Mouse (Mus musculus) stomach, embryonic 14.5 days (tissue): ENCODE data around the gene Dlgap4. TPM values are rescaled to one million over a fixed set of nuclear protein-coding genes. Genes with fewer than 3 reads are reported as not detected.

Source experiments
- ATAC-seq: fragments of 200-750 bp; cut with Nextera tagmentation; 2 replicates; pipeline ENCODE4 v1.8.0; 2017; ENCODE audit warnings: low read depth, moderate TSS enrichment; ENCODE audit not compliant: insufficient number of reproducible peaks, insufficient read depth, low FRiP score
- H3K27ac ChIP-seq: fragments of 300-500 bp; sonication (generic); 2 replicates; pipeline ENCODE4 v1.5.1; 2014; ENCODE audit warnings: mild to moderate bottlenecking, low read length, moderate library complexity, mixed read lengths
- H3K27me3 ChIP-seq: fragments of 300-500 bp; sonication (generic); 2 replicates; pipeline ENCODE4 v1.6.1; 2014; ENCODE audit warnings: low read length, control low read depth, mixed read lengths; ENCODE audit not compliant: control insufficient read depth, insufficient read depth
- H3K36me3 ChIP-seq: fragments of 300-500 bp; sonication (generic); 2 replicates; pipeline ENCODE4 v1.6.1; 2014; ENCODE audit warnings: mild to moderate bottlenecking, control low read depth, low read length, moderate library complexity, mixed read lengths; ENCODE audit not compliant: control insufficient read depth, insufficient read depth
- H3K4me1 ChIP-seq: fragments of 300-500 bp; sonication (generic); 2 replicates; pipeline ENCODE4 v1.6.1; 2014; ENCODE audit warnings: low read length, control low read depth, mixed read lengths; ENCODE audit not compliant: control insufficient read depth, insufficient read depth
- H3K4me2 ChIP-seq: fragments of 300-500 bp; sonication (generic); replicated peaks from 2 replicates; pipeline ENCODE4 v1.6.1; 2014; ENCODE audit warnings: low read depth, low read length, control low read depth
- H3K4me3 ChIP-seq: fragments of 300-500 bp; sonication (generic); 2 replicates; pipeline ENCODE4 v1.5.1; 2014; ENCODE audit warnings: low read depth, low read length, control low read depth
- H3K9ac ChIP-seq: fragments of 300-500 bp; sonication (generic); replicated peaks from 2 replicates; pipeline ENCODE4 v1.6.1; 2014; ENCODE audit warnings: low read depth, mild to moderate bottlenecking, control low read depth, low read length, moderate library complexity, mixed read lengths
- H3K9me3 ChIP-seq: fragments of 300-500 bp; sonication (generic); 2 replicates; pipeline ENCODE4 v1.6.1; 2016; ENCODE audit warnings: low read depth, low read length, control low read depth; ENCODE audit not compliant: control insufficient read depth
- WGBS: fragments of 180-500 bp; shearing (Covaris S2); extraction: QIAGEN DNeasy Blood & Tissue Kit; methylation state at CpG from one replicate; pipeline ENCODE4 v1.1.7; 2014; 5-methylcytosine and 5-hydroxymethylcytosine counted together
- polyA plus RNA-seq: library from polyadenylated mRNA; unstranded; fragments of >200 nt; fragmentation: Nextera tagmentation; extraction: Ambion mirVana; gene quantifications from 2 replicates; pipeline ENCODE4 v1.2.1, GENCODE M21; 2014

Gene Dlgap4
- polyA plus RNA-seq, 1 experiment from 2014 or later = 88.5 TPM

DNA sequence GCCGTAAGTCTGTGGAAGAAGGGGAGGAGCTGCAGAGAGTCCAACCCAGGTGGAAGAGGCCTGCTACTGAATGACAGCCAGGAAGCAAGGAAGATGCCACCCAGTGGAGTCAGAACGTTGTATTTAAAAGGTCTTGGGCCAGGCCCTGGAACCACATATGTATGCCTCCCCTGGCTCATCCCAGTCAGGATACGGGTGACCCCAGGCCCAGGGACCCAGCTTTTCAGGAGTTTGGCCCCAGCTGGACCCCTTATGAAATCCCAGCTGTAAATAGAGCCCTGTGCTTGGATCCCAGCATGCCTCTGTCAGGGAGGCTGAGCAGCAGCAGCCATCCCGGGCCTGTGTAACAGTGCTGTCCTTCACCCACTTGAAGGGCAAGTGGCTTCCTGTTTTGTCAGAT, 151.2 kb downstream of the Dlgap4 start:
- Histone ChIP-seq H3K27me3 (no peaks in the 10 kb centered on the region), H3K27ac (no peak overlapping the region), H3K4me1 (no peaks in the 10 kb centered on the region), H3K4me3 (no peak overlapping the region), H3K4me2 (no peak overlapping the region), H3K9ac (no peak overlapping the region), H3K9me3 (no peaks in the 10 kb centered on the region), H3K36me3 (peaks cover 35% of the 10 kb centered on the region)
- no peak for ATAC-seq
- 62% methylated on average over 4 of the region's 4 CpGs for WGBS

GRCm38 (mm10) chr2:156765593-156765992, 152.1 kb downstream of the Dlgap4 start:
- H3K4me2 ChIP-seq = no peak overlapping the region
- no peak overlapping the region for H3K9ac ChIP-seq
- H3K36me3 ChIP-seq = peaks cover 35% of the 10 kb centered on the region
- H3K4me1 ChIP-seq = no peaks in the 10 kb centered on the region
- H3K9me3 ChIP-seq = no peaks in the 10 kb centered on the region
- H3K27ac ChIP-seq = no peak overlapping the region
- no peak overlapping the region for H3K4me3 ChIP-seq
- ATAC-seq = no peak
- 58% methylated on average over 8 of the region's 8 CpGs for WGBS
- H3K27me3 ChIP-seq = no peaks in the 10 kb centered on the region

DNA sequence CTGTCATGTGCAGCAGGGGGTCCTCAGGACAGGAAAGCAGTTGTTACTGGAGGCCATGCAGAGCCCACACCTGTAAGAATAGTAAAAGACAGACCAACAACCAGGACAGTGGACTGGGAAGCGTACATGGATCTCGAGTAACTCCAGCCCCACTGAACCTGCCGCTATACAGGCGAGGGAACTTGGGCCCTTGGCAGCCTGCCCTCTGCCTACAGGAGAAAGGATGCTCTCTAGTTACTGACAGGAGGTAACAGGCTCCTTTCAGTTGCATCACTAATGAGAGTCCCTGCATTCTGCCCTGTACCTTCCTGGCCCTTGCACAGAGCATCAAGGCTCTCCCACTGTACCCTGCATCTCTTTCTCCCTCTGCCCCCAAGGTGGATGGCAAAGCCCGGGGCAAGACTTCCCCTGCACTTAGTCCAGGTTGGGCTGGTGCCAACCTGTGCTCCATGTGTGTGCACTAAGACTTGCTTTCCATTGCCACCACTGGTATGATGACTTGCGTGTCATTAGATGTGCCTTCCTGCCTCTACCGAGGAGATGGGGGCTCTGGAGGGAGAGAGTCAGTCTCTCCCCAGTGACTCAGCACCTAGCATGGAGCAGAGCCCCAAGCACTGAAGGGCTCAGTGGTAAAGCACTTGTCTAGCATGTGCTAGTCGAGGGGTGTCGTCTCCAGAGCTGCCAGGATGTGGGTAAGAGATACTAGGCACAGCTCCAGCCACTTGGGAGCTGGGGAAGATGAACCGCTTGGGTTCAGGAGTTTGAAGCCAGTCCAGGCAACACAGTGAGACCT, 152.9 kb downstream of the Dlgap4 start:
- whole genome bisulfite sequencing = 71% methylated on average over 10 of the region's 10 CpGs
- ATAC-seq = no peak
- H3K27ac ChIP-seq = no peak overlapping the region
- peaks cover 27% of the 10 kb centered on the region for H3K36me3 ChIP-seq
- H3K9me3 ChIP-seq = no peaks in the 10 kb centered on the region
- H3K4me1 ChIP-seq = no peaks in the 10 kb centered on the region
- no peak overlapping the region for H3K4me2 ChIP-seq
- H3K4me3 ChIP-seq = no peak overlapping the region
- no peaks in the 10 kb centered on the region for H3K27me3 ChIP-seq
- no peak overlapping the region for H3K9ac ChIP-seq

- no peak overlapping the region for H3K9ac ChIP-seq
- H3K36me3 ChIP-seq = peaks cover 20% of the 10 kb centered on the region
- ATAC-seq = no peak
- H3K4me3 ChIP-seq = no peak overlapping the region
- no peaks in the 10 kb centered on the region for H3K4me1 ChIP-seq
- WGBS = 59% methylated on average over 5 of the region's 5 CpGs
- H3K4me2 ChIP-seq = no peak overlapping the region
- no peak overlapping the region for H3K27ac ChIP-seq
- no peaks in the 10 kb centered on the region for H3K9me3 ChIP-seq
- no peaks in the 10 kb centered on the region for H3K27me3 ChIP-seq
These were observed 153.6 kb downstream of the Dlgap4 start for GRCm38 (mm10) chr2:156767108-156767507.

GRCm38 (mm10) chr2:156769274-156769673, 155.8 kb downstream of the Dlgap4 start:
- WGBS = 53% methylated on average over 12 of the region's 12 CpGs
- ATAC-seq = no peak
- no peak overlapping the region for H3K9ac ChIP-seq
- H3K36me3 ChIP-seq = peaks cover under 1% of the 10 kb centered on the region; the same call in 1 of the 2 replicates
- no peaks in the 10 kb centered on the region for H3K27me3 ChIP-seq
- H3K4me1 ChIP-seq = no peaks in the 10 kb centered on the region
- no peak overlapping the region for H3K4me3 ChIP-seq
- H3K9me3 ChIP-seq = no peaks in the 10 kb centered on the region
- H3K27ac ChIP-seq = no peak overlapping the region
- H3K4me2 ChIP-seq = no peak overlapping the region

DNA sequence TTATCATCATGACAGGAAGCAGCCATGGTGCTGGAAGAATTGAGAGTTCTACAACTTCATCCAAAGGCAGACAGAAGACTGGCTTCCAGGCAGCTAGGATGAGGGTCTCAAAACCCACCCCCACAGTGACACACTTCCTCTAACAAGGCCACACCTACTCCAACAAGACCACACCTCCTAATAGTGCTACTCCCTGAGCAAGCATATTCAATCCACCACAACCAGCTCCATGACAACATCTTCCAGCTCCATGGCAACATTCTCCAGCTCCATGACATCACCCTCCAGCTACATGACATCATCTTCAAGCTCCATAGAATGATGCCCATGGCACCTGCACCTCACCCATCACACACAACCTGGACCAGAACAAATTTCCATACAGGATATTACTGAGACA, 160.0 kb downstream of the Dlgap4 start:
- H3K9ac ChIP-seq = no peak overlapping the region
- no peak overlapping the region for H3K4me2 ChIP-seq
- H3K4me3 ChIP-seq = no peak overlapping the region
- H3K4me1 ChIP-seq = peaks cover 5% of the 10 kb centered on the region; the same call in 1 of the 2 replicates
- no peak overlapping the region for H3K27ac ChIP-seq
- H3K27me3 ChIP-seq = no peaks in the 10 kb centered on the region
- no peaks in the 10 kb centered on the region for H3K36me3 ChIP-seq
- no peak for ATAC-seq
- no peaks in the 10 kb centered on the region for H3K9me3 ChIP-seq

GRCm38 (mm10) chr2:156774035-156774737, 160.7 kb downstream of the Dlgap4 start:
- Histone ChIP-seq H3K9ac (peak overlapping the region; percentile 36; the same call in 1 of the 2 replicates), H3K27ac (peak overlapping the region; percentile 96), H3K4me1 (peaks cover 5% of the 10 kb centered on the region; the same call in 1 of the 2 replicates), H3K4me3 (peak overlapping the region; percentile 38; the same call in 1 of the 2 replicates), H3K36me3 (no peaks in the 10 kb centered on the region; the same call in 1 of the 2 replicates), H3K27me3 (no peaks in the 10 kb centered on the region), H3K4me2 (peak overlapping the region; percentile 62), H3K9me3 (no peaks in the 10 kb centered on the region)
- ATAC-seq = no peak
- WGBS = 64% methylated on average over 13 of the region's 13 CpGs

GRCm38 (mm10) chr2:156774738-156775454, 161.4 kb downstream of the Dlgap4 start, which contains the start of gene Myl9:
Gene Myl9, plus strand, starts transcription at chr2:156775420.
- no peaks in the 10 kb centered on the region; the same call in 1 of the 2 replicates for H3K36me3 ChIP-seq
- no peaks in the 10 kb centered on the region for H3K9me3 ChIP-seq
- ATAC-seq = peak; percentile 87
- 3% methylated on average over 28 of the region's 28 CpGs for whole genome bisulfite sequencing
- H3K4me3 ChIP-seq = peak within 1 kb of the TSS; percentile 38
- no peaks in the 10 kb centered on the region for H3K27me3 ChIP-seq
- H3K4me2 ChIP-seq = peak within 1 kb of the TSS; percentile 62
- peaks cover 5% of the 10 kb centered on the region; the same call in 1 of the 2 replicates for H3K4me1 ChIP-seq
- peak within 1 kb of the TSS; percentile 66 for H3K9ac ChIP-seq
- peak within 1 kb of the TSS; percentile 96 for H3K27ac ChIP-seq
